Mouse (Mus musculus) telencephalon, adult 2 months (tissue): ENCODE results near the gene Ahnak.
A peak's percentile ranks its signal among the peaks of the same experiment; 100 is the strongest.
"Not testable (repeated sequence)": the region's sequence is repeated elsewhere in the genome, so short reads cannot be mapped to it uniquely, and the experiment has no call there.

ENCODE experiments used
- DNase-seq: peaks from one replicate; pipeline ENCODE4 v3.0.0-alpha.2; 2011; ENCODE audit warnings: low read depth, low spot score

Gene Ahnak

GRCm38 (mm10) chr19:8972491-8972890 is 16.6 kb upstream of the Ahnak start:
- not testable (repeated sequence) for DNase-seq

- DNase-seq: no peak
Observed at GRCm38 (mm10) chr19:8974638-8975037, 14.4 kb upstream of the Ahnak start.

- DNase-seq: no peak
Observed at GRCm38 (mm10) chr19:8975491-8975890, 13.6 kb upstream of the Ahnak start.

- no peak for DNase-seq
Observed at GRCm38 (mm10) chr19:8976535-8976934, 12.5 kb upstream of the Ahnak start.

GRCm38 (mm10) chr19:8980771-8981170 is 8.3 kb upstream of the Ahnak start:
- DNase-seq: no peak

GRCm38 (mm10) chr19:8981450-8982168 is 7.5 kb upstream of the Ahnak start:
- no peak for DNase-seq

- DNase-seq: no peak
Observed at GRCm38 (mm10) chr19:8982303-8983149, 6.6 kb upstream of the Ahnak start.

GRCm38 (mm10) chr19:8983150-8983650 is 5.9 kb upstream of the Ahnak start:
- DNase-seq: no peak

- no peak for DNase-seq
Observed at GRCm38 (mm10) chr19:8984255-8984868, 4.7 kb upstream of the Ahnak start.

- DNase-seq: no peak
Observed at GRCm38 (mm10) chr19:8985891-8986290, 3.2 kb upstream of the Ahnak start.

GRCm38 (mm10) chr19:8987816-8988215 is 1.3 kb upstream of the Ahnak start:
- no peak for DNase-seq

- no peak for DNase-seq
Observed at GRCm38 (mm10) chr19:8988346-8989065, 578 bp upstream of the Ahnak start.

GRCm38 (mm10) chr19:8989567-8990431 is 715 bp downstream of the Ahnak start:
- DNase-seq: no peak

GRCm38 (mm10) chr19:8990432-8991102 is 1.5 kb downstream of the Ahnak start:
- DNase-seq: no peak

- no peak for DNase-seq
Observed at GRCm38 (mm10) chr19:8991245-8991870, 2.3 kb downstream of the Ahnak start.

GRCm38 (mm10) chr19:8991871-8992735 is 3.0 kb downstream of the Ahnak start:
- no peak for DNase-seq

- DNase-seq: peak; percentile 26
Observed at GRCm38 (mm10) chr19:8992769-8993624, 3.9 kb downstream of the Ahnak start.

GRCm38 (mm10) chr19:8993625-8993912 is 4.5 kb downstream of the Ahnak start:
- DNase-seq: no peak
